Mouse (Mus musculus) ES-E14 (cell line): ENCODE measurements around the gene Deaf1. TPM values are rescaled to one million over a fixed set of nuclear protein-coding genes. Genes with fewer than 3 reads are reported as not detected.
A peak's percentile ranks its signal among the peaks of the same experiment; 100 is the strongest.

Source experiments
- DNase-seq: peaks from one replicate; pipeline ENCODE4 v3.0.0-alpha.2; 2013; ENCODE audit warnings: low read depth, low spot score
- H3K27ac ChIP-seq: 2 replicates; pipeline ENCODE4 v1.5.1; 2012; ENCODE audit warnings: low read depth, mild to moderate bottlenecking, low read length, moderate library complexity, mixed read lengths; ENCODE audit not compliant: poor library complexity, insufficient read depth, severe bottlenecking
- H3K36me3 ChIP-seq: 2 replicates; pipeline ENCODE4 v1.6.1; 2012; ENCODE audit warnings: mild to moderate bottlenecking, low read length, moderate library complexity, mixed read lengths; ENCODE audit not compliant: control insufficient read depth, poor library complexity, insufficient read depth, severe bottlenecking
- H3K4me1 ChIP-seq, 2 experiments: fragments of 150-350 bp in 1 of 2; sonication (generic) in 1 of 2; 2 replicates each; pipeline ENCODE4 v1.6.1; 2012; ENCODE audit warnings: low read length in 2 of 2, mild to moderate bottlenecking in 1 of 2, mixed read lengths in 1 of 2; ENCODE audit not compliant: control insufficient read depth in 2 of 2, insufficient read depth in 2 of 2, poor library complexity in 1 of 2
- H3K4me3 ChIP-seq, 2 experiments: fragments of 150-350 bp in 1 of 2; sonication (generic) in 1 of 2; 2 replicates each; pipeline ENCODE4 v1.5.1; 2012; ENCODE audit warnings: low read length in 2 of 2, low read depth in 1 of 2, mild to moderate bottlenecking in 1 of 2, mixed read lengths in 1 of 2; ENCODE audit not compliant: insufficient read depth in 1 of 2, poor library complexity in 1 of 2, severe bottlenecking in 1 of 2
- H3K9ac ChIP-seq: 2 replicates; pipeline ENCODE4 v1.6.1; 2012; ENCODE audit warnings: low read depth, mild to moderate bottlenecking, low read length, mixed read lengths; ENCODE audit not compliant: poor library complexity, insufficient read depth, severe bottlenecking
- H3K9me3 ChIP-seq: fragments of 150-350 bp; sonication (generic); 2 replicates; pipeline ENCODE4 v1.6.1; 2012; ENCODE audit warnings: low read depth, mild to moderate bottlenecking, low read length; ENCODE audit not compliant: control insufficient read depth, insufficient read depth
- CHD2 ChIP-seq: IDR thresholded peaks from 2 replicates; pipeline ENCODE4 v1.6.1; 2014; ENCODE audit warnings: mild to moderate bottlenecking, low read depth, low read length, inconsistent platforms
- HCFC1 ChIP-seq: IDR thresholded peaks from 2 replicates; pipeline ENCODE4 v1.6.1; 2012; ENCODE audit warnings: low read length, inconsistent platforms, borderline replicate concordance; ENCODE audit not compliant: insufficient read depth
- MAFK ChIP-seq: IDR thresholded peaks from 2 replicates; pipeline ENCODE4 v1.6.1; 2014; ENCODE audit warnings: mild to moderate bottlenecking, low read depth, low read length, inconsistent platforms; ENCODE audit not compliant: insufficient read depth
- ZC3H11A ChIP-seq: IDR thresholded peaks from 2 replicates; pipeline ENCODE4 v1.6.1; 2012; ENCODE audit warnings: low read depth, mild to moderate bottlenecking, inconsistent platforms, low read length, borderline replicate concordance
- ZNF384 ChIP-seq: IDR thresholded peaks from 2 replicates; pipeline ENCODE4 v1.6.1; 2012; ENCODE audit warnings: low read depth, low read length, inconsistent platforms
- in situ Hi-C, 2 experiments: fragments of 600-800 bp; cut with MboI; formaldehyde crosslinking; loops; one replicate each; pipeline ENCODE4 v1.15.1; 2025; ENCODE audit warnings: low sequenced_read_pairs in 2 of 2, inconsistent platforms in 1 of 2; ENCODE audit not compliant: unreplicated experiment in 2 of 2
- total RNA-seq: library from RNA; depleted of rRNA; stranded (reverse); fragments of 300-350 nt; gene quantifications from 2 replicates; pipeline ENCODE4 v1.2.3, GENCODE M21; 2012

Gene Deaf1
- total RNA-seq, 1 experiment = 23.7 TPM

GRCm38 (mm10) chr7:141341689-141342226 lies 14.3 kb upstream of the Deaf1 start:
- in situ Hi-C loops = no loop called here
- Histone ChIP-seq H3K4me3 (no peak overlapping the region), H3K4me1 (peaks cover 11 to 17% of the 10 kb centered on the region in 2 experiments; a peak in 3 of 4 replicates), H3K36me3 (no peaks in the 10 kb centered on the region), H3K9ac (no peak overlapping the region), H3K9me3 (no peaks in the 10 kb centered on the region), H3K27ac (no peak overlapping the region)
- TF ChIP-seq ZNF384 (no peak), CHD2 (no peak), HCFC1 (no peak), MAFK (no peak), ZC3H11A (no peak)
- DNase-seq = no peak

- in situ Hi-C loops = no loop called here
- Histone ChIP-seq H3K36me3 (no peaks in the 10 kb centered on the region), H3K4me3 (no peak overlapping the region), H3K9ac (no peak overlapping the region), H3K4me1 (peaks cover 11 to 17% of the 10 kb centered on the region in 2 experiments; a peak in 3 of 4 replicates), H3K9me3 (no peaks in the 10 kb centered on the region), H3K27ac (no peak overlapping the region; the same call in 1 of the 2 replicates)
- TF ChIP-seq CHD2 = no peak
- TF ChIP-seq HCFC1 = no peak
- TF ChIP-seq MAFK = no peak
- no peak for TF ChIP-seq ZNF384
- TF ChIP-seq ZC3H11A = no peak
- DNase-seq = no peak
Measured at GRCm38 (mm10) chr7:141340476-141340875, 13.0 kb upstream of the Deaf1 start.

DNA sequence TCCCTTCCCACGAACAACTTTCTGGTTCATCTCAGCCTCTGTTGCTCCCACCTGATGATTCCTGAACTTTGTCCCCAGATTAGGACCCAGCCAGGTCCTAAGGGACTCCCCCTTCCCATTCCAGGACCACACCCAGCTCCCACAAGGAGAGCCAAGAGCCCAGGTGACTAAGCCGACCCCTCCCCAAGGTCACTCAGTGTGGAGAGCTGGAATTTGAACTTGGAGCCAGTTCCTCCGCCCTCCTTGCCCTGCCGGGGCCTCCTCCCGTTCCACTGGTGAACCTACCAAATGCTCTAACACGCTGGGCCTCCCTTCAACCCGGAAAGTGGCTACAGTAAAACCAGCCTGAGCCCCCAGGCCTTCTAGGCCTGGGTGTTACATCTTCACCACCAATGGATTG lies 12.5 kb upstream of the Deaf1 start:
- Histone ChIP-seq H3K27ac (peak overlapping the region; percentile 47; the same call in 1 of the 2 replicates), H3K4me3 (0 out of 4 replicates have a peak overlapping the region, but pooled peaks of 1 of the 2 experiments have one; percentile 2), H3K9ac (no peak overlapping the region), H3K36me3 (no peaks in the 10 kb centered on the region), H3K9me3 (no peaks in the 10 kb centered on the region), H3K4me1 (peaks cover 11 to 17% of the 10 kb centered on the region in 2 experiments; a peak in 3 of 4 replicates)
- DNase-seq = no peak
- TF ChIP-seq HCFC1 = no peak
- in situ Hi-C loops = no loop called here

GRCm38 (mm10) chr7:141339215-141339920 lies 11.9 kb upstream of the Deaf1 start:
- Histone ChIP-seq H3K4me1 (peaks cover 11 to 17% of the 10 kb centered on the region in 2 experiments; a peak in 3 of 4 replicates), H3K36me3 (no peaks in the 10 kb centered on the region), H3K9ac (peak overlapping the region; percentile 45; the same call in 1 of the 2 replicates), H3K9me3 (no peaks in the 10 kb centered on the region), H3K27ac (0 out of 2 replicates have a peak overlapping the region, but pooled peaks have one; percentile 6), H3K4me3 (peak overlapping the region; percentile 72)
- TF ChIP-seq ZC3H11A = no peak
- no peak for TF ChIP-seq MAFK
- no peak for TF ChIP-seq CHD2
- no peak for TF ChIP-seq ZNF384
- no peak for DNase-seq
- in situ Hi-C loops = no loop called here
